Mouse (Mus musculus): ENCODE measurements around the gene Snx25. TPM values are rescaled to one million over a fixed set of nuclear protein-coding genes. Genes with fewer than 3 reads are reported as not detected.

Snx25 gene
- polyA plus RNA-seq, 1 experiment from 2014 or later: 12.3 TPM

GRCm38 (mm10) chr8:46072798-46073197 is 79.2 kb downstream of the Snx25 start:
- 78% methylated on average over 5 of the region's 5 CpGs for WGBS

GRCm38 (mm10) chr8:46040260-46040659 is 111.7 kb downstream of the Snx25 start:
- Histone ChIP-seq H3K4me2 (no peak overlapping the region), H3K27me3 (ENCODE audit: insufficient read depth, low read length) (no peaks in the 10 kb centered on the region), H3K36me3 (ENCODE audit: insufficient read depth) (peaks cover 17% of the 10 kb centered on the region; the same call in 1 of the 2 replicates), H3K9me3 (ENCODE audit: low read depth, low read length) (no peaks in the 10 kb centered on the region), H3K4me1 (ENCODE audit: insufficient read depth) (no peaks in the 10 kb centered on the region), H3K27ac (ENCODE audit: low read depth) (no peak overlapping the region), H3K9ac (no peak overlapping the region), H3K4me3 (ENCODE audit: low read depth, low read length) (no peak overlapping the region)
- DNase-seq: no peak
- no peak for TF ChIP-seq CTCF (IDR thresholded peaks at IDR 0.05; ENCODE audit: low read depth)
- 49% methylated on average over 13 of the region's 13 CpGs for WGBS
- no peak for ATAC-seq (ENCODE audit: insufficient read depth)

More at GRCm38 (mm10) chr8:46072798-46073197, 79.2 kb downstream of the Snx25 start:
- Histone ChIP-seq H3K9ac (no peak overlapping the region), H3K4me3 (ENCODE audit: low read depth, low read length) (no peak overlapping the region), H3K4me1 (ENCODE audit: insufficient read depth) (no peaks in the 10 kb centered on the region), H3K27me3 (ENCODE audit: insufficient read depth, low read length) (no peaks in the 10 kb centered on the region), H3K27ac (ENCODE audit: low read depth) (no peak overlapping the region), H3K9me3 (ENCODE audit: low read depth, low read length) (no peaks in the 10 kb centered on the region), H3K36me3 (ENCODE audit: insufficient read depth) (peaks cover 4% of the 10 kb centered on the region; the same call in 1 of the 2 replicates), H3K4me2 (no peak overlapping the region)
- DNase-seq (no peak), ATAC-seq (ENCODE audit: insufficient read depth) (no peak)
- TF ChIP-seq CTCF (IDR thresholded peaks at IDR 0.05; ENCODE audit: low read depth): no peak

GRCm38 (mm10) chr8:46039666-46040065 is 112.3 kb downstream of the Snx25 start:
- Histone ChIP-seq H3K4me3 (ENCODE audit: low read depth, low read length) (no peak overlapping the region), H3K27me3 (ENCODE audit: insufficient read depth, low read length) (no peaks in the 10 kb centered on the region), H3K4me2 (no peak overlapping the region), H3K4me1 (ENCODE audit: insufficient read depth) (no peaks in the 10 kb centered on the region), H3K27ac (ENCODE audit: low read depth) (no peak overlapping the region), H3K9ac (no peak overlapping the region), H3K9me3 (ENCODE audit: low read depth, low read length) (no peaks in the 10 kb centered on the region), H3K36me3 (ENCODE audit: insufficient read depth) (peaks cover 18% of the 10 kb centered on the region; the same call in 1 of the 2 replicates)
- 68% methylated on average over 1 of the region's 1 CpGs for WGBS
- ATAC-seq (ENCODE audit: insufficient read depth) (no peak), DNase-seq (no peak)
- no peak for TF ChIP-seq CTCF (IDR thresholded peaks at IDR 0.05; ENCODE audit: low read depth)

GRCm38 (mm10) chr8:46036217-46036616 is 115.7 kb downstream of the Snx25 start:
- DNase-seq (no peak), ATAC-seq (ENCODE audit: insufficient read depth) (no peak)
- H3K4me1 ChIP-seq (ENCODE audit: insufficient read depth): no peaks in the 10 kb centered on the region
- H3K4me2 ChIP-seq: no peak overlapping the region
- no peaks in the 10 kb centered on the region for H3K9me3 ChIP-seq (ENCODE audit: low read depth, low read length)
- H3K36me3 ChIP-seq (ENCODE audit: insufficient read depth): peaks cover 15% of the 10 kb centered on the region; the same call in 1 of the 2 replicates
- TF ChIP-seq CTCF (IDR thresholded peaks at IDR 0.05; ENCODE audit: low read depth): no peak
- no peaks in the 10 kb centered on the region for H3K27me3 ChIP-seq (ENCODE audit: insufficient read depth, low read length)
- no peak overlapping the region for H3K4me3 ChIP-seq (ENCODE audit: low read depth, low read length)
- no peak overlapping the region for H3K9ac ChIP-seq
- WGBS: 67% methylated on average over 11 of the region's 11 CpGs
- H3K27ac ChIP-seq (ENCODE audit: low read depth): no peak overlapping the region

- H3K9me3 ChIP-seq (ENCODE audit: low read depth, low read length): no peaks in the 10 kb centered on the region
- peak; percentile 96 for ATAC-seq (ENCODE audit: insufficient read depth)
- H3K9ac ChIP-seq: no peak overlapping the region
- no peaks in the 10 kb centered on the region for H3K36me3 ChIP-seq (ENCODE audit: insufficient read depth)
- TF ChIP-seq CTCF (IDR thresholded peaks at IDR 0.05; ENCODE audit: low read depth): no peak
- H3K27me3 ChIP-seq (ENCODE audit: insufficient read depth, low read length): no peaks in the 10 kb centered on the region
- peak overlapping the region; percentile 87 for H3K27ac ChIP-seq (ENCODE audit: low read depth)
- 24% methylated on average over 4 of the region's 4 CpGs for WGBS
- no peak overlapping the region for H3K4me2 ChIP-seq
- H3K4me3 ChIP-seq (ENCODE audit: low read depth, low read length): no peak overlapping the region
- DNase-seq: peak; percentile 94
- H3K4me1 ChIP-seq (ENCODE audit: insufficient read depth): peaks cover 5% of the 10 kb centered on the region; the same call in 1 of the 2 replicates
These were observed 127.6 kb downstream of the Snx25 start for GRCm38 (mm10) chr8:46024392-46024791.

- no peaks in the 10 kb centered on the region for H3K9me3 ChIP-seq (ENCODE audit: low read depth, low read length)
- no peak for TF ChIP-seq CTCF (IDR thresholded peaks at IDR 0.05; ENCODE audit: low read depth)
- H3K4me2 ChIP-seq: no peak overlapping the region
- no peak overlapping the region for H3K4me3 ChIP-seq (ENCODE audit: low read depth, low read length)
- H3K9ac ChIP-seq: no peak overlapping the region
- H3K27me3 ChIP-seq (ENCODE audit: insufficient read depth, low read length): no peaks in the 10 kb centered on the region
- no peak for ATAC-seq (ENCODE audit: insufficient read depth)
- no peak overlapping the region for H3K27ac ChIP-seq (ENCODE audit: low read depth)
- DNase-seq: no peak
- peaks cover 5% of the 10 kb centered on the region; the same call in 1 of the 2 replicates for H3K4me1 ChIP-seq (ENCODE audit: insufficient read depth)
- whole genome bisulfite sequencing: 87% methylated on average over 9 of the region's 9 CpGs
- no peaks in the 10 kb centered on the region for H3K36me3 ChIP-seq (ENCODE audit: insufficient read depth)
These were observed 129.2 kb downstream of the Snx25 start for GRCm38 (mm10) chr8:46022758-46023157.

GRCm38 (mm10) chr8:46022203-46022602 is 129.8 kb downstream of the Snx25 start:
- no peak overlapping the region for H3K4me3 ChIP-seq (ENCODE audit: low read depth, low read length)
- WGBS: 79% methylated on average over 9 of the region's 9 CpGs
- H3K27ac ChIP-seq (ENCODE audit: low read depth): no peak overlapping the region
- H3K9me3 ChIP-seq (ENCODE audit: low read depth, low read length): no peaks in the 10 kb centered on the region
- TF ChIP-seq CTCF (IDR thresholded peaks at IDR 0.05; ENCODE audit: low read depth): no peak
- H3K4me2 ChIP-seq: no peak overlapping the region
- H3K36me3 ChIP-seq (ENCODE audit: insufficient read depth): no peaks in the 10 kb centered on the region
- ATAC-seq (ENCODE audit: insufficient read depth) (no peak), DNase-seq (no peak)
- H3K4me1 ChIP-seq (ENCODE audit: insufficient read depth): peaks cover 5% of the 10 kb centered on the region; the same call in 1 of the 2 replicates
- H3K9ac ChIP-seq: no peak overlapping the region
- no peaks in the 10 kb centered on the region for H3K27me3 ChIP-seq (ENCODE audit: insufficient read depth, low read length)
